Mouse (Mus musculus) subcutaneous adipose tissue, adult 2 months (tissue): ENCODE results near the gene Fam71b. TPM values are rescaled to one million over a fixed set of nuclear protein-coding genes. Genes with fewer than 3 reads are reported as not detected.

Source experiments
- polyA plus RNA-seq: library from polyadenylated mRNA; depleted of rRNA; stranded (reverse); fragments of >200 nt; gene quantifications from 2 replicates; pipeline ENCODE4 v1.2.3, GENCODE M21; 2012; ENCODE audit warnings: low replicate concordance; rRNA removed

The Fam71b gene
- polyA plus RNA-seq = 0.05 TPM in 1 of 2 replicates, not detected in the other

GRCm38 (mm10) chr11:46396167-46396859 lies at the start of gene Fam71b:
Gene Fam71b, plus strand, starts transcription at chr11:46396559.

DNA sequence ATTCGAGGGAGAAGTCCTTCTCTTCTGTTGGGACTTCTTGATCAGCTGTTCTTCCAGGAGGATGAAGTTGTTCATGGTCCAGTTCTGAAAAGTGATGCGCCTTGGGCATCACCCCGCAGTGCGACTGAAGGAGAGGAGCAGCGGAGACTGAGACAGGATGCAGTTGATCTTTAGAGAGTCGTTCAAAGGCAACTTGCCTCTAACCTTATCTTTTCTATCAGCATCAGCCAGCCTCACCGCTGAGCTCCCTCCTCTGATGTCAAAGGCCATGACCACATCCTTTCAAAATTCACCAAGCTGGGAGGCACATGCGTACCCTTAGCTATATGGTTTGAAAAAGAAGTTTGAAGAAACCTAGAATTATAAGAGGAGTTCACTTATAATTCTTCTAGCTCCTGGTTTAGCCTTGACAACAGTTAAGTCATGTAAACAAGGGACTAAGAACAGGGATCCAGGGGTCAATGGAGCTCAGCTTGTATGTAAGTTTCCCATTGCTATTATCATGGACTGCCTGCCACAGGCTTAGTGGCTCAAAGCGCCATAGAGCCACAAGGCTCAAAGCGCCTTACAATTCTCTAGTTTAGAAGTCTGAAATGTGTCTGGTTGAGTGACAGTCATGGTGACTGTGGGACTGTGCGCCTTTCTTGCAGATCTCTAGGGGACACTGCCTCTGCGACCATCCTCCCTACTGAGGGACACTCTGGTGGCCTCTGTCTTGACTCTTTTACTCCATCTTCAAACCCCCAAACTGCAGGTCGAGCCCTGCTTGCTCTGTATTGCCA lies 6.8 kb upstream of the Fam71b start, which contains the start of gene Itk:
TSS of gene Itk (minus strand) at position 180 of the 782 bp plus-strand sequence.

GRCm38 (mm10) chr11:46436760-46437458 lies 40.5 kb downstream of the Fam71b start, which contains the start of gene Med7:
Gene Med7, plus strand, starts transcription at chr11:46436925.

GRCm38 (mm10) chr11:46454453-46455045 lies 58.2 kb downstream of the Fam71b start, which contains the start of gene Havcr2:
Gene Havcr2, plus strand, starts transcription at chr11:46454935.

Other genes starting within 250 kb of the Fam71b start
- gene Nipal4, start 230.1 kb upstream of the Fam71b start, polyA plus RNA-seq = 0.59 and 3.9 TPM in 2 replicates
- gene Fndc9, start 161.0 kb upstream of the Fam71b start, polyA plus RNA-seq = 0.08 TPM in 1 of 2 replicates, not detected in the other
- 0.85 and 3.5 TPM in 2 replicates for gene Cyfip2, start 83.7 kb upstream of the Fam71b start, polyA plus RNA-seq
- gene Itk, start 7.0 kb upstream of the Fam71b start, polyA plus RNA-seq = 0.46 and 0.62 TPM in 2 replicates
- gene Med7, start 40.4 kb downstream of the Fam71b start, polyA plus RNA-seq = 11.0 and 24.6 TPM in 2 replicates
- gene Havcr2, start 58.4 kb downstream of the Fam71b start, polyA plus RNA-seq = 0.13 and 0.58 TPM in 2 replicates
- gene Gm12169, start 127.7 kb downstream of the Fam71b start, polyA plus RNA-seq = not detected in 2 replicates
- gene BC053393, start 175.0 kb downstream of the Fam71b start, polyA plus RNA-seq = not detected in 2 replicates
- gene Dppa1, start 232.7 kb downstream of the Fam71b start, polyA plus RNA-seq = not detected in 2 replicates